Mouse (Mus musculus) cortical plate, adult 2 months (tissue): ENCODE results near the gene Gm49395.

Source experiments
- CTCF ChIP-seq: fragments of 200-500 bp; IDR thresholded peaks from 2 replicates; pipeline ENCODE4 v1.5.1; 2011; ENCODE audit warnings: mild to moderate bottlenecking, control low read depth, low read length; ENCODE audit not compliant: insufficient read depth; ENCODE audit errors: extremely low read depth
- POLR2A ChIP-seq: fragments of 200-500 bp; IDR thresholded peaks from 2 replicates; pipeline ENCODE4 v1.6.1; 2011; ENCODE audit warnings: mild to moderate bottlenecking, low read length, control low read depth; ENCODE audit not compliant: insufficient read depth; ENCODE audit errors: extremely low read depth

DNA sequence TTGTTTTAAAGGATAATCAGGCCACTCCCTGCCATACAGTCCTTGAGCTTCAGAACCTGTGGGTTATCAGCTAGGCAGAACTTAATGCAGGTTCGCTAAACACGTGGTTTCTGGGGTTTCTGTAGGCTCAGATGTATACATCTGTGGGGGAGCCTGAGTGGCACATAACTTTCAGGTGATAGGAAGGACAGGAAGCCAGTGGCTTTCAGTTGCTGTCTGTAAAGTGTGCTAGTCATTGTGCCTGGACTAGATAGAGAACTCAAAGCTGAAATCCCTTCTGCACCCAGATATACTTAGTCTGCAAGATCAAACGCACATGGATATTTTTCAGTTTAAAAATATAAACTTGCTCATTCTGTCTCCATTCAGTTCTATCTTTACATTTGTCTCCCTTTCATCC, 29.7 kb upstream of the Gm49395 start:
- TF ChIP-seq POLR2A (no peak), CTCF (no peak)
